Mouse (Mus musculus): ENCODE data around the gene Afm. TPM values are rescaled to one million over a fixed set of nuclear protein-coding genes. Genes with fewer than 3 reads are reported as not detected.

Afm gene
- polyA plus RNA-seq, 1 experiment, result 0.70 TPM

DNA sequence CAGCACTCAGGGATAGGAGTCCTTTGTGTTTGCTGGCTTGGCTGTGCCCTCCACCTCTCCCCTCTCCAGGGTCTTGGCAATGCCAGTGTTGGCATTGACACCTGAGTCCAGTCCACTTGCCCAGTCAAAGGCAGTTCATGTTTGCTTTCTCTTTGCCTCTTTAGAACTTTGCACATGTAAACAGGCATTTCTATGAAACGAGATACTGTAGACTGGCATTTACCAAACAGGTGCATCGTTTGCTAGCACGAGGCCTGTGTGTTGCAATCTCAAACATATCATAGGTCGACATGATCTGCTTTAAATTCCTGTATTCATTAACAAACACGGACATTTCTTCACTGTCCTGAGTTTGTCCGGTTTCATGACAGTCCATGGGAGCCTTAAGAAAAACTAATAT, 42.0 kb downstream of the Afm start, which contains the start of gene 5830473C10Rik:
TSS of gene 5830473C10Rik (plus strand) at position 365 of the 400 bp plus-strand sequence.
- no peaks in the 10 kb centered on the region for H3K9me3 ChIP-seq (replicated peaks; ENCODE audit: control insufficient read depth, insufficient read depth, low read length, poor library complexity, severe bottlenecking)
- H3K27me3 ChIP-seq (ENCODE audit: control insufficient read depth, insufficient read depth, low read length, poor library complexity, severe bottlenecking), result no peaks in the 10 kb centered on the region
- H3K36me3 ChIP-seq (ENCODE audit: control insufficient read depth, insufficient read depth, low read length, poor library complexity, severe bottlenecking), result no peaks in the 10 kb centered on the region
- no peaks in the 10 kb centered on the region for H3K4me1 ChIP-seq (ENCODE audit: control insufficient read depth, insufficient read depth, low read length)
- no peak within 1 kb of the TSS for H3K27ac ChIP-seq (ENCODE audit: insufficient read depth, low read length)
- TF ChIP-seq EP300 (IDR thresholded peaks at IDR 0.05; ENCODE audit: insufficient read depth, low read depth, low read length) (no peak), CTCF (IDR thresholded peaks at IDR 0.05; ENCODE audit: low read depth, low read length) (no peak)
- H3K4me3 ChIP-seq (ENCODE audit: low read depth, low read length), result no peak within 1 kb of the TSS
- H3K9ac ChIP-seq (ENCODE audit: low read depth, poor library complexity, severe bottlenecking), result no peak within 1 kb of the TSS

DNA sequence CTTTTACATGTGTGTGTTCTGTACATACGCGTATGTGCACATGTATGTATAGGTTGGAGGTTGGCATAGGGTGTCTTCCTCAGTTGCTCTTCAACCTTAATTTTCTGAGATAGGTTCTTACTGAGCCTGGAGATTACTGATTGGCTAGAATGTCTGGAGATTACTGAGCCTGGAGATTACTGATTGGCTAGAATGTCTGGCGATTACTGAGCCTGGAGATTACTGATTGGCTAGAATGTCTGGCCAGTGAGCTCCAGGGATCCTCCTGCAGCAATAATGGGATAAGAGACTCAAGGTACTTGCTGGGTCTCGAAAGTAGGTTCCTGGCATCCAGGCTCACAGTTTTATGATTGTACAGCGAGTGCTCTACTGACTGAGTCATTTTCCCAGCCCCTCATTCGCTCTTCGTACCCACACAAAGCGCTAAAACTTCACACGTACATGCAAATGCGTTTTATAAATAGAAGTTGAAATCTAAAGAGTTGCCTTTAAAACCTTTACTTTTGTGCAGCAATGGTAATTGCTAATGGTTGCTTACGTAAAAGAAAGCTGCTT, 43.1 kb downstream of the Afm start:
- Histone ChIP-seq H3K9me3 (replicated peaks; ENCODE audit: control insufficient read depth, insufficient read depth, low read length, poor library complexity, severe bottlenecking) (no peaks in the 10 kb centered on the region), H3K4me3 (ENCODE audit: low read depth, low read length) (no peak overlapping the region), H3K4me1 (ENCODE audit: control insufficient read depth, insufficient read depth, low read length) (no peaks in the 10 kb centered on the region), H3K27ac (ENCODE audit: insufficient read depth, low read length) (no peak overlapping the region), H3K9ac (ENCODE audit: low read depth, poor library complexity, severe bottlenecking) (no peak overlapping the region), H3K27me3 (ENCODE audit: control insufficient read depth, insufficient read depth, low read length, poor library complexity, severe bottlenecking) (no peaks in the 10 kb centered on the region), H3K36me3 (ENCODE audit: control insufficient read depth, insufficient read depth, low read length, poor library complexity, severe bottlenecking) (no peaks in the 10 kb centered on the region)
- TF ChIP-seq POLR2A (IDR thresholded peaks at IDR 0.05; ENCODE audit: insufficient read depth, low read length), result no peak
- no peak for TF ChIP-seq CTCF (IDR thresholded peaks at IDR 0.05; ENCODE audit: low read depth, low read length)
- no peak for TF ChIP-seq EP300 (IDR thresholded peaks at IDR 0.05; ENCODE audit: insufficient read depth, low read depth, low read length)

DNA sequence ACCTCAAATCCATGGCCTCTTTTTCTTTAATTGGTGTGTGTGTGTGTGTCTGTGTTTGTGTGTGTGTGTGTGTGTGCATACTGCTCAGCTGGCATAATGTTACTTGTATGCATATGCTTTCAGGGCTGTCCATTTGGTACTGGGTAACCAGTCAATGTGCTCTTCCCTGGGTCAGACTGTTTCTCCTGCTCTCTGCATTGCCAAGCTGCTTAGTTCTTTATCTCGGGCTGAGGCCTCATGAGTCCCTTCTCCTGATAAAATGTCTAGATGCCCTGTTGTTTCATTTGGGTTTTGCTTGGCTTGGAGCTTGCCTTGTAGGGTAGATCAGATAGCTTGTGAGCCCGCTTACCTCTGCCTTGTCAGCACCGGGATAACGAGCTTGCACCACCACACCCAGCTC, 44.1 kb downstream of the Afm start:
- Histone ChIP-seq H3K9me3 (replicated peaks; ENCODE audit: control insufficient read depth, insufficient read depth, low read length, poor library complexity, severe bottlenecking) (no peaks in the 10 kb centered on the region), H3K27ac (ENCODE audit: insufficient read depth, low read length) (no peak overlapping the region), H3K36me3 (ENCODE audit: control insufficient read depth, insufficient read depth, low read length, poor library complexity, severe bottlenecking) (no peaks in the 10 kb centered on the region), H3K4me3 (ENCODE audit: low read depth, low read length) (no peak overlapping the region), H3K27me3 (ENCODE audit: control insufficient read depth, insufficient read depth, low read length, poor library complexity, severe bottlenecking) (no peaks in the 10 kb centered on the region), H3K4me1 (ENCODE audit: control insufficient read depth, insufficient read depth, low read length) (no peaks in the 10 kb centered on the region), H3K9ac (ENCODE audit: low read depth, poor library complexity, severe bottlenecking) (no peak overlapping the region)
- no peak for TF ChIP-seq POLR2A (IDR thresholded peaks at IDR 0.05; ENCODE audit: insufficient read depth, low read length)
- TF ChIP-seq CTCF (IDR thresholded peaks at IDR 0.05; ENCODE audit: low read depth, low read length), result no peak
- TF ChIP-seq EP300 (IDR thresholded peaks at IDR 0.05; ENCODE audit: insufficient read depth, low read depth, low read length), result no peak

DNA sequence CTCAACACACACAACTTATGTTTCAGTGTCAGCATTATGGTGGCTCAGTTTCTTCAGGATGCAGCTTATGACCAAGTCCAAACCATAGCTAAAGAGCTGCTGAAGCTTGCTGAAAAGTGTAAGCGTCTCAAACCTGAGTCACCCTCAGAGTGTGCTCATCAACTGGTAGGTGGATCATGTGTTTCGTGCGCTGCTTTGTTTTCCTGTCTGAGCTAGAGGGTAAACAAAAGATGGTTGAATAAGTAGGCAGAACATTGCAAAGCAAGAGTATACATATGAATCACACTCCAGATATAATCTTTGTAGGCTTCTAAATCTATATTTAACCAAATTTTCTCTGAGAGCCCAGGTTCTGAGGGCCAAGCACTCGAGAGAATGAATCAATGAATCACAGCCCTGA, 45.4 kb downstream of the Afm start:
- TF ChIP-seq EP300 (IDR thresholded peaks at IDR 0.05; ENCODE audit: insufficient read depth, low read depth, low read length) (no peak), POLR2A (IDR thresholded peaks at IDR 0.05; ENCODE audit: insufficient read depth, low read length) (no peak), CTCF (IDR thresholded peaks at IDR 0.05; ENCODE audit: low read depth, low read length) (no peak)
- H3K4me1 ChIP-seq (ENCODE audit: control insufficient read depth, insufficient read depth, low read length), result no peaks in the 10 kb centered on the region
- H3K27ac ChIP-seq (ENCODE audit: insufficient read depth, low read length), result no peak overlapping the region
- H3K27me3 ChIP-seq (ENCODE audit: control insufficient read depth, insufficient read depth, low read length, poor library complexity, severe bottlenecking), result no peaks in the 10 kb centered on the region
- no peak overlapping the region for H3K4me3 ChIP-seq (ENCODE audit: low read depth, low read length)
- H3K36me3 ChIP-seq (ENCODE audit: control insufficient read depth, insufficient read depth, low read length, poor library complexity, severe bottlenecking), result no peaks in the 10 kb centered on the region
- H3K9ac ChIP-seq (ENCODE audit: low read depth, poor library complexity, severe bottlenecking), result no peak overlapping the region
- no peaks in the 10 kb centered on the region for H3K9me3 ChIP-seq (replicated peaks; ENCODE audit: control insufficient read depth, insufficient read depth, low read length, poor library complexity, severe bottlenecking)

DNA sequence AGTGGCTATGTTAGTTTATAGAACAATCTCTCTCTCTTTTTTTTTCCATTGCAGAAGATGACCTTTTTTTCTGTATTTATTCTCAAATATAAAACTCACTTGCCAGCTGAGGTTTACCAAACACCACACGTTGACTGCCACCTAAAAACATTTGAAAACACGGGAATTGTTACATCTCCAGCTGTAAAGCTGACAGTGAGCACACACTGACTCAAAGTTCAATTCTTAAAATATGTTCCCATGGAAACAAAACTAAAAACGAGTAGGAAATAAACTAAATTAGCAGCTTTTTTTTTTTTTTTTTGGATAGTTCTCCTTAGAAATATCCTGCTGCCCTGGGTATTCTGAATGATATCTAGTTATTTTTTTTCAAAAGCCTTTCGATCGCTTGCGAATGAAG, 46.5 kb downstream of the Afm start:
- Histone ChIP-seq H3K4me1 (ENCODE audit: control insufficient read depth, insufficient read depth, low read length) (no peaks in the 10 kb centered on the region), H3K9me3 (replicated peaks; ENCODE audit: control insufficient read depth, insufficient read depth, low read length, poor library complexity, severe bottlenecking) (no peaks in the 10 kb centered on the region), H3K36me3 (ENCODE audit: control insufficient read depth, insufficient read depth, low read length, poor library complexity, severe bottlenecking) (no peaks in the 10 kb centered on the region), H3K9ac (ENCODE audit: low read depth, poor library complexity, severe bottlenecking) (no peak overlapping the region), H3K4me3 (ENCODE audit: low read depth, low read length) (no peak overlapping the region), H3K27ac (ENCODE audit: insufficient read depth, low read length) (no peak overlapping the region), H3K27me3 (ENCODE audit: control insufficient read depth, insufficient read depth, low read length, poor library complexity, severe bottlenecking) (no peaks in the 10 kb centered on the region)
- TF ChIP-seq CTCF (IDR thresholded peaks at IDR 0.05; ENCODE audit: low read depth, low read length), result no peak
- TF ChIP-seq POLR2A (IDR thresholded peaks at IDR 0.05; ENCODE audit: insufficient read depth, low read length), result no peak
- TF ChIP-seq EP300 (IDR thresholded peaks at IDR 0.05; ENCODE audit: insufficient read depth, low read depth, low read length), result no peak

DNA sequence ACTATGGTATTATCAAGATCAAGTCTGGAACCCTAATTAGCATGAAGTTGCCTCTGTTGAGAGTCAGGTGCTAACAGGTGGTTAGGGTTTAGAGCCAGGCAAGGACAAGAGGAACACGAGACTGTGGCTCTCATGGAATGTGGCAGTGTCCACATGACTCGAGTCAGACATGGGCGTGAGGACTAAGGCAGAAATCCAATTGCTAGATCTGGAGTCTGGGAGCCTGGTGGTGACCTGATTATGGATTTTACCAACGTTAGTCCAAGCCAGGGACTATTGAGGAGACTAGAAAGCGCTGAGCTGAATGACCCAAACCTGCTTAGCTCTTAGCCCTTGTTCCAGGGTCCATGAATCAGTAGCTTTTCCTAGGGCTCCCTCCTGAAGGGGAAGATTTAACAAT, 49.1 kb downstream of the Afm start:
- no peaks in the 10 kb centered on the region for H3K4me1 ChIP-seq (ENCODE audit: control insufficient read depth, insufficient read depth, low read length)
- no peaks in the 10 kb centered on the region for H3K9me3 ChIP-seq (replicated peaks; ENCODE audit: control insufficient read depth, insufficient read depth, low read length, poor library complexity, severe bottlenecking)
- no peak overlapping the region for H3K9ac ChIP-seq (ENCODE audit: low read depth, poor library complexity, severe bottlenecking)

More for the DNA sequence above, 49.1 kb downstream of the Afm start:
- Histone ChIP-seq H3K27ac (ENCODE audit: insufficient read depth, low read length) (no peak overlapping the region), H3K27me3 (ENCODE audit: control insufficient read depth, insufficient read depth, low read length, poor library complexity, severe bottlenecking) (no peaks in the 10 kb centered on the region), H3K4me3 (ENCODE audit: low read depth, low read length) (no peak overlapping the region), H3K36me3 (ENCODE audit: control insufficient read depth, insufficient read depth, low read length, poor library complexity, severe bottlenecking) (no peaks in the 10 kb centered on the region)
- TF ChIP-seq POLR2A (IDR thresholded peaks at IDR 0.05; ENCODE audit: insufficient read depth, low read length), result no peak
